Mouse (Mus musculus): Measurements from ENCODE around the gene Kcnd1. TPM values are rescaled to one million over a fixed set of nuclear protein-coding genes. Genes with fewer than 3 reads are reported as not detected.

The Kcnd1 gene
- polyA plus RNA-seq, 1 experiment from 2014 or later = 1.7 TPM

DNA sequence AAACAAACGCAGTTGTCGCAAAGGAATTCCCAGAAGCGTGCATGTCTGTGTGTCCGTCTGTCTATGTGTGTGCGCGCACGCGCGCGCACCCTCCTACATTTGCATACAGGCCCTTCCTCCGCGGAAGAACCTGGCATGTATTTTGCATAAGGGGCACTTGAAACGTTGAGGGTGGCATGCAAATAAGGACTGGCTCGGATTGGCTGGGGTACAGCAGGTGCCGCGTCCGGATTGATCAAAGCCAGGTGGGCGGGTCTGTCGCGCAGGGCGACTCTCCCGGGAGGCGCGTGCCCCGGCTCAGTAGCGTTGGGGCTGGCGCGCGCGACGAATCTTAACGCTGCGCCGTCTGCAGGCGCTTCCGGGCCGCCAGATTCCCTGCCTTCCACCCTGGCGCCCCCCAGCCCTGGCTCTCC lies 55.9 kb downstream of the Kcnd1 start, which contains the start of gene Pim2:
Pim2 (plus strand) TSS at position 256 of the 413 bp plus-strand sequence.
- peak; percentile 91 for ATAC-seq (ENCODE audit: low FRiP score, low TSS enrichment)
- Histone ChIP-seq H3K9ac (replicated peaks; ENCODE audit: low read length) (peak within 1 kb of the TSS; percentile 66), H3K27ac (ENCODE audit: low read length) (no peak within 1 kb of the TSS), H3K4me3 (ENCODE audit: low read length) (peak within 1 kb of the TSS; percentile 55), H3K9me3 (ENCODE audit: low read length) (no peaks in the 10 kb centered on the region), H3K4me1 (ENCODE audit: insufficient read depth, low read length) (0 out of 2 replicates have a peak, but pooled peaks cover 3% of the 10 kb centered on the region), H3K4me2 (replicated peaks; ENCODE audit: low read depth, low read length) (peak within 1 kb of the TSS; percentile 78), H3K36me3 (ENCODE audit: insufficient read depth, low read length) (peaks cover 10% of the 10 kb centered on the region; the same call in 1 of the 2 replicates), H3K27me3 (ENCODE audit: insufficient read depth, low read length) (no peaks in the 10 kb centered on the region)
- WGBS = 18% methylated on average over 34 of the region's 38 CpGs

DNA sequence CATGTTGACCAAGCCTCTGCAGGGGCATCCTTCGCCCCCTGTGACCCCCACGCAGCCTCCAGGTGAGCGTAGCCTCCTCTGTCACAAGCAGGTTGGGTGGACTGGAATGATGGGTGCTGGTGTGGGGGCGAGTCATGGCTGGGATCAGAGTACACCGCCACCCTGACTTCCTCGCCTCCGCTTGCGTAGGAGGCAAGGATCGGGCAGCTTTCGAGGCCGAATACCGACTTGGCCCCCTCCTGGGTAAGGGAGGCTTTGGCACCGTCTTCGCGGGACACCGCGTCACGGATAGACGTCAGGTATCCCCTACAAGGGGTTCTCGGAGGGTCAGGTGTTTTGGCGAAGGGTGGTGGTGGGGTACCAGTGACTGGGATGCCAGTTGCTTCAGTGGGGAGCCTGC lies 56.4 kb downstream of the Kcnd1 start:
- Histone ChIP-seq H3K27me3 (ENCODE audit: insufficient read depth, low read length) (no peaks in the 10 kb centered on the region), H3K9ac (replicated peaks; ENCODE audit: low read length) (peak overlapping the region; percentile 66), H3K4me2 (replicated peaks; ENCODE audit: low read depth, low read length) (peak overlapping the region; percentile 78), H3K4me1 (ENCODE audit: insufficient read depth, low read length) (0 out of 2 replicates have a peak, but pooled peaks cover 3% of the 10 kb centered on the region), H3K4me3 (ENCODE audit: low read length) (peak overlapping the region; percentile 55), H3K27ac (ENCODE audit: low read length) (no peak overlapping the region), H3K36me3 (ENCODE audit: insufficient read depth, low read length) (peaks cover 7% of the 10 kb centered on the region; the same call in 1 of the 2 replicates), H3K9me3 (ENCODE audit: low read length) (no peaks in the 10 kb centered on the region)
- WGBS = 22% methylated on average over 21 of the region's 21 CpGs
- ATAC-seq (ENCODE audit: low FRiP score, low TSS enrichment) = no peak

DNA sequence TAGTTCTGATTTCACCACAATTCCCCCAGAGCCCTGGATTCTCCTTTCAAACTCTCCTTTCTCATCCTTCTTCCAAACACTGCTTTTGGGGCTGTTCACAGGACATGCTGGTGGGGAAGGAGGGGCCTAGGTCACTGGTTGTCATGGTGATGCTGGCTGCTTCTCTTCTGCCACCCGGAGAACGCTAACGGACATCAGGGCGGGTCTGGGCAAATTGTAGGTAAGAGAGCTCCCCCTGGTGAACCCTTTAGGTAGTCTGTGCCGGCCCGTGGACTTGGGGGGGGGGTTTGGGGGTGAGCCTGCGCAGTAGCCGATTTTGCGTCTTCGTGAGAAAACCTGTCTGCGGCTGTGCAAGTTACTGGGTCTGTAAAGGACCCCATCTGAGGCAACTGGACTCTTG lies 57.7 kb downstream of the Kcnd1 start:
- no peak overlapping the region for H3K4me3 ChIP-seq (ENCODE audit: low read length)
- WGBS = 12% methylated on average over 11 of the region's 11 CpGs
- no peak for ATAC-seq (ENCODE audit: low FRiP score, low TSS enrichment)

DNA sequence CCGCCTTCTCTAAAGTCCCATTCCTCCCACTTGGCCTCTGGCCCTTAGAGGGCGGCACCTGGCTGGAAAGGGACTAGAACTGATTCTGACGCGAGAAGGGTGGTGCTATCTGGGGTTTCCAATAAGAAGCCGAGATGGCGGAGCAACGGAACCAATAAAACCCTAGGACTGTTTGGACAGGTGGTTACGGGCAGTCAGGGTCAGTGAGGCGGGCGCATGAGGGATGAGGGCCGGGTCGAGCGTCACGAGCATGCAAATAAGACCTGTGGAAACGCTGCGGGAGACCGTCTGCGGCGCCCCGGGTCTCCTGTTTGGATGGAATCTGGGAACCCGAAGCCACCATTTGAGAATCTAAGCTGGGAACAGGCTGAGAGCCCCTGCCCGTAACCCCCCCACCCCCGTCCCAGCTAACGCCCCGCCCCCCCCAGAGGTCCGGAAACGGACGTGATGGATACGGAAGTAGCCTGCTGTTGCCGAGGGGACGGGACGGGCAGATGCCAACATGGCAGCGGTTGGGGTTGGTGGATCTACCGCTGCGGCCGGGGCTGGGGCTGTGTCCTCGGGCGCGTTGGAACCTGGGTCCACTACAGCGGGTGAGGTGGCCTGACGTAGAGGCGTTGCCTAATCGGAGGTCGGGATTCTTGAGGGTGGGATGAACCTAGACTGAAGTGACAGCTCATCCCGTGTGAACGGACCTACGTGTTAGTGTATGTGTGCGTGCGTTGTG lies 61.9 kb downstream of the Kcnd1 start, which contains the start of gene Slc35a2:
Slc35a2 (plus strand) TSS at position 188 of the 727 bp plus-strand sequence.
- Histone ChIP-seq H3K9me3 (ENCODE audit: low read length) (no peaks in the 10 kb centered on the region), H3K4me1 (ENCODE audit: insufficient read depth, low read length) (0 out of 2 replicates have a peak, but pooled peaks cover 5% of the 10 kb centered on the region), H3K36me3 (ENCODE audit: insufficient read depth, low read length) (no peaks in the 10 kb centered on the region), H3K4me3 (ENCODE audit: low read length) (peak within 1 kb of the TSS; percentile 69), H3K27ac (ENCODE audit: low read length) (peak within 1 kb of the TSS; percentile 85), H3K9ac (replicated peaks; ENCODE audit: low read length) (peak within 1 kb of the TSS; percentile 66), H3K4me2 (replicated peaks; ENCODE audit: low read depth, low read length) (peak within 1 kb of the TSS; percentile 65), H3K27me3 (ENCODE audit: insufficient read depth, low read length) (no peaks in the 10 kb centered on the region)
- ATAC-seq (ENCODE audit: low FRiP score, low TSS enrichment) = peak; percentile 96
- 20% methylated on average over 49 of the region's 49 CpGs for WGBS

More for the DNA sequence above, 57.7 kb downstream of the Kcnd1 start:
- no peaks in the 10 kb centered on the region for H3K9me3 ChIP-seq (ENCODE audit: low read length)
- H3K4me1 ChIP-seq (ENCODE audit: insufficient read depth, low read length) = 0 out of 2 replicates have a peak, but pooled peaks cover 4% of the 10 kb centered on the region
- 0 out of 2 replicates have a peak overlapping the region, but pooled peaks have one; percentile 31 for H3K9ac ChIP-seq (replicated peaks; ENCODE audit: low read length)
- H3K27ac ChIP-seq (ENCODE audit: low read length) = no peak overlapping the region
- H3K4me2 ChIP-seq (replicated peaks; ENCODE audit: low read depth, low read length) = peak overlapping the region; percentile 78
- no peaks in the 10 kb centered on the region for H3K27me3 ChIP-seq (ENCODE audit: insufficient read depth, low read length)
- H3K36me3 ChIP-seq (ENCODE audit: insufficient read depth, low read length) = 0 out of 2 replicates have a peak, but pooled peaks cover 3% of the 10 kb centered on the region

MicroRNAs within 50 kb of the gene (microRNA counts, 519-probe panel; counts per million panel counts)
- 2,551 counts per million, percentile 62 among the panel's probes with 10 or more counts for microRNA mmu-miR-1198

Small RNA genes lying within 50 kb of the gene (microRNA-seq; reads per million reads assigned to microRNA genes)
- gene Mir1198 = 30.4 reads per million, percentile 42 among the genes with 10 or more reads in this experiment

Other genes starting within 250 kb of the Kcnd1 start
- gene Foxp3, start 248.6 kb upstream of the Kcnd1 start, polyA plus RNA-seq (2015; fragmentation: Nextera tagmentation; extraction: Ambion mirVana) = 0.18 TPM in 1 of 2 replicates, not detected in the other
- gene Ppp1r3f, start 248.0 kb upstream of the Kcnd1 start, polyA plus RNA-seq (2015; fragmentation: Nextera tagmentation; extraction: Ambion mirVana) = 1.9 and 2.2 TPM in 2 replicates
- gene Ccdc22, start 216.8 kb upstream of the Kcnd1 start, polyA plus RNA-seq (2015; fragmentation: Nextera tagmentation; extraction: Ambion mirVana) = 35.3 and 36.6 TPM in 2 replicates
- 0.04 and 0.09 TPM in 2 replicates for gene Cacna1f, start 215.2 kb upstream of the Kcnd1 start, polyA plus RNA-seq (2015; fragmentation: Nextera tagmentation; extraction: Ambion mirVana)
- 3.1 and 3.6 TPM in 2 replicates for gene Syp, start 183.8 kb upstream of the Kcnd1 start, polyA plus RNA-seq (2015; fragmentation: Nextera tagmentation; extraction: Ambion mirVana)
- 14.1 and 14.7 TPM in 2 replicates for gene Prickle3, start 165.0 kb upstream of the Kcnd1 start, polyA plus RNA-seq (2015; fragmentation: Nextera tagmentation; extraction: Ambion mirVana)
- gene Plp2, start 150.9 kb upstream of the Kcnd1 start, polyA plus RNA-seq (2015; fragmentation: Nextera tagmentation; extraction: Ambion mirVana) = 170 and 179 TPM in 2 replicates
- gene Magix, start 141.0 kb upstream of the Kcnd1 start, polyA plus RNA-seq (2015; fragmentation: Nextera tagmentation; extraction: Ambion mirVana) = 0.91 and 1.4 TPM in 2 replicates
- 47.6 and 50.4 TPM in 2 replicates for gene Gpkow, start 125.2 kb upstream of the Kcnd1 start, polyA plus RNA-seq (2015; fragmentation: Nextera tagmentation; extraction: Ambion mirVana)
- gene Wdr45, start 108.0 kb upstream of the Kcnd1 start, polyA plus RNA-seq (2015; fragmentation: Nextera tagmentation; extraction: Ambion mirVana) = 45.7 and 48.8 TPM in 2 replicates
- gene Gm45208, start 100.0 kb upstream of the Kcnd1 start, polyA plus RNA-seq (2015; fragmentation: Nextera tagmentation; extraction: Ambion mirVana) = 0.59 TPM in 1 of 2 replicates, not detected in the other
- 69.3 and 74.7 TPM in 2 replicates for gene Praf2, start 93.8 kb upstream of the Kcnd1 start, polyA plus RNA-seq (2015; fragmentation: Nextera tagmentation; extraction: Ambion mirVana)
- 17.4 and 19.6 TPM in 2 replicates for gene Ccdc120, start 71.4 kb upstream of the Kcnd1 start, polyA plus RNA-seq (2015; fragmentation: Nextera tagmentation; extraction: Ambion mirVana)
- 30.9 and 31.4 TPM in 2 replicates for gene Tfe3, start 59.7 kb upstream of the Kcnd1 start, polyA plus RNA-seq (2015; fragmentation: Nextera tagmentation; extraction: Ambion mirVana)
- 47.5 and 57.0 TPM in 2 replicates for gene Gripap1, start 32.5 kb upstream of the Kcnd1 start, polyA plus RNA-seq (2015; fragmentation: Nextera tagmentation; extraction: Ambion mirVana)
- gene Otud5, start 19.1 kb downstream of the Kcnd1 start, polyA plus RNA-seq (2015; fragmentation: Nextera tagmentation; extraction: Ambion mirVana) = 37.5 and 39.1 TPM in 2 replicates
- gene Pim2, start 56.0 kb downstream of the Kcnd1 start, polyA plus RNA-seq (2015; fragmentation: Nextera tagmentation; extraction: Ambion mirVana) = 11.7 and 13.4 TPM in 2 replicates
- gene Slc35a2, start 61.7 kb downstream of the Kcnd1 start, polyA plus RNA-seq (2015; fragmentation: Nextera tagmentation; extraction: Ambion mirVana) = 37.8 and 41.1 TPM in 2 replicates
- gene Pqbp1, start 77.0 kb downstream of the Kcnd1 start, polyA plus RNA-seq (2015; fragmentation: Nextera tagmentation; extraction: Ambion mirVana) = 113 and 124 TPM in 2 replicates
- gene Timm17b, start 77.1 kb downstream of the Kcnd1 start, polyA plus RNA-seq (2015; fragmentation: Nextera tagmentation; extraction: Ambion mirVana) = 182 and 184 TPM in 2 replicates
- not detected in 2 replicates for gene Gm10491, start 85.5 kb downstream of the Kcnd1 start, polyA plus RNA-seq (2015; fragmentation: Nextera tagmentation; extraction: Ambion mirVana)
- gene Gm10490, start 87.3 kb downstream of the Kcnd1 start, polyA plus RNA-seq (2015; fragmentation: Nextera tagmentation; extraction: Ambion mirVana) = not detected in 2 replicates
- gene Pcsk1n, start 97.5 kb downstream of the Kcnd1 start, polyA plus RNA-seq (2015; fragmentation: Nextera tagmentation; extraction: Ambion mirVana) = 1.4 and 2.3 TPM in 2 replicates
- not detected in 2 replicates for gene Eras, start 106.3 kb downstream of the Kcnd1 start, polyA plus RNA-seq (2015; fragmentation: Nextera tagmentation; extraction: Ambion mirVana)
- gene Hdac6, start 125.6 kb downstream of the Kcnd1 start, polyA plus RNA-seq (2015; fragmentation: Nextera tagmentation; extraction: Ambion mirVana) = 65.3 and 69.8 TPM in 2 replicates
- 0.58 and 0.69 TPM in 2 replicates for gene Gata1, start 155.8 kb downstream of the Kcnd1 start, polyA plus RNA-seq (2015; fragmentation: Nextera tagmentation; extraction: Ambion mirVana)
- gene Glod5, start 196.2 kb downstream of the Kcnd1 start, polyA plus RNA-seq (2015; fragmentation: Nextera tagmentation; extraction: Ambion mirVana) = 0.34 and 0.64 TPM in 2 replicates

Data from kidney, embryonic 16.5 days (tissue).